Mouse (Mus musculus): Measurements from ENCODE around the gene Arid5a. TPM values are rescaled to one million over a fixed set of nuclear protein-coding genes. Genes with fewer than 3 reads are reported as not detected.

Gene Arid5a
- polyA plus RNA-seq, 1 experiment, result 4.5 TPM

DNA sequence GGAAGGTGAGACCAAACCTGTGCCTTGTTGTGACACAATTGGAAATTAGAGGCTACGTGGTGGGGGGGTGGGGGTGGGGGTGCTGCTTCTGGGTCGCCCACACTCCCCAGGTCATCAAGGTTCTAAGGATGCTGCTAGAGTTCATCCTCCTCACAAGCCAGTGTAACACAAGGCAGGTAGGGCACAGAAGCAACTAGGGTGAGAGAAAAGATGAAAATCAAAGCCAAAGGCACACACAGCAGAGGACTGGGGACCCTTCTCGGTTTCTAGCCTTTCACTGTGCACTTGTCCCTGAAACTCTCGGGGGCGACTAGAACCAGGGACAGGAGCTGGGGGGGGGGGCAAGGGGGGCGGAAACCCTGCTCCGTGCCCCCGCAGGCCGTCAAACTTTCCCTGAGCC is 4.6 kb upstream of the Arid5a start:
- peak overlapping the region; percentile 16; the same call in 1 of the 2 replicates for H3K4me3 ChIP-seq (ENCODE audit: insufficient read depth, low read depth, low read length)
- DNase-seq, result no peak
- H3K4me1 ChIP-seq (ENCODE audit: control insufficient read depth, insufficient read depth, low read length), result no peaks in the 10 kb centered on the region
- H3K27ac ChIP-seq (ENCODE audit: insufficient read depth, low read depth, low read length), result no peak overlapping the region
- WGBS, result 14% methylated on average over 9 of the region's 9 CpGs
- no peak for TF ChIP-seq CTCF (conservative IDR thresholded peaks at IDR 0.05; ENCODE audit: insufficient read depth, insufficient read length, low read depth, low read length)
- no peak for TF ChIP-seq POLR2A (IDR thresholded peaks at IDR 0.05; ENCODE audit: low read depth, low read length)
- H3K27me3 ChIP-seq (replicated peaks; ENCODE audit: control insufficient read depth, insufficient read depth, low read length), result no peaks in the 10 kb centered on the region
- no peaks in the 10 kb centered on the region for H3K36me3 ChIP-seq (ENCODE audit: control insufficient read depth, insufficient read depth, low read length)

- 9% methylated on average over 30 of the region's 30 CpGs for WGBS
- Histone ChIP-seq H3K36me3 (ENCODE audit: control insufficient read depth, insufficient read depth, low read length) (no peaks in the 10 kb centered on the region), H3K4me1 (ENCODE audit: control insufficient read depth, insufficient read depth, low read length) (peaks cover 4% of the 10 kb centered on the region), H3K27me3 (replicated peaks; ENCODE audit: control insufficient read depth, insufficient read depth, low read length) (no peaks in the 10 kb centered on the region), H3K27ac (ENCODE audit: insufficient read depth, low read depth, low read length) (no peak overlapping the region), H3K4me3 (ENCODE audit: insufficient read depth, low read depth, low read length) (peak overlapping the region; percentile 16)
- peak; percentile 70 for DNase-seq
- TF ChIP-seq POLR2A (IDR thresholded peaks at IDR 0.05; ENCODE audit: low read depth, low read length) (no peak), CTCF (conservative IDR thresholded peaks at IDR 0.05; ENCODE audit: insufficient read depth, insufficient read length, low read depth, low read length) (no peak)
These were observed 3.9 kb upstream of the Arid5a start for GRCm38 (mm10) chr1:36303381-36304320.

GRCm38 (mm10) chr1:36304764-36305163 is 2.8 kb upstream of the Arid5a start:
- Histone ChIP-seq H3K4me1 (ENCODE audit: control insufficient read depth, insufficient read depth, low read length) (peaks cover 4% of the 10 kb centered on the region), H3K27me3 (replicated peaks; ENCODE audit: control insufficient read depth, insufficient read depth, low read length) (no peaks in the 10 kb centered on the region), H3K36me3 (ENCODE audit: control insufficient read depth, insufficient read depth, low read length) (no peaks in the 10 kb centered on the region), H3K27ac (ENCODE audit: insufficient read depth, low read depth, low read length) (no peak overlapping the region), H3K4me3 (ENCODE audit: insufficient read depth, low read depth, low read length) (no peak overlapping the region)
- 57% methylated on average over 7 of the region's 7 CpGs for WGBS
- no peak for DNase-seq
- no peak for TF ChIP-seq CTCF (conservative IDR thresholded peaks at IDR 0.05; ENCODE audit: insufficient read depth, insufficient read length, low read depth, low read length)
- TF ChIP-seq POLR2A (IDR thresholded peaks at IDR 0.05; ENCODE audit: low read depth, low read length), result no peak

GRCm38 (mm10) chr1:36306120-36306519 is 1.4 kb upstream of the Arid5a start:
- H3K4me1 ChIP-seq (ENCODE audit: control insufficient read depth, insufficient read depth, low read length), result peaks cover 4% of the 10 kb centered on the region
- no peak for DNase-seq
- H3K27me3 ChIP-seq (replicated peaks; ENCODE audit: control insufficient read depth, insufficient read depth, low read length), result no peaks in the 10 kb centered on the region
- H3K27ac ChIP-seq (ENCODE audit: insufficient read depth, low read depth, low read length), result no peak overlapping the region
- no peaks in the 10 kb centered on the region for H3K36me3 ChIP-seq (ENCODE audit: control insufficient read depth, insufficient read depth, low read length)
- WGBS, result 76% methylated on average over 6 of the region's 6 CpGs
- no peak for TF ChIP-seq POLR2A (IDR thresholded peaks at IDR 0.05; ENCODE audit: low read depth, low read length)
- no peak overlapping the region for H3K4me3 ChIP-seq (ENCODE audit: insufficient read depth, low read depth, low read length)

GRCm38 (mm10) chr1:36307121-36307494 is 425 bp upstream of the Arid5a start:
- WGBS, result 71% methylated on average over 7 of the region's 7 CpGs
- no peak overlapping the region for H3K27ac ChIP-seq (ENCODE audit: insufficient read depth, low read depth, low read length)

DNA sequence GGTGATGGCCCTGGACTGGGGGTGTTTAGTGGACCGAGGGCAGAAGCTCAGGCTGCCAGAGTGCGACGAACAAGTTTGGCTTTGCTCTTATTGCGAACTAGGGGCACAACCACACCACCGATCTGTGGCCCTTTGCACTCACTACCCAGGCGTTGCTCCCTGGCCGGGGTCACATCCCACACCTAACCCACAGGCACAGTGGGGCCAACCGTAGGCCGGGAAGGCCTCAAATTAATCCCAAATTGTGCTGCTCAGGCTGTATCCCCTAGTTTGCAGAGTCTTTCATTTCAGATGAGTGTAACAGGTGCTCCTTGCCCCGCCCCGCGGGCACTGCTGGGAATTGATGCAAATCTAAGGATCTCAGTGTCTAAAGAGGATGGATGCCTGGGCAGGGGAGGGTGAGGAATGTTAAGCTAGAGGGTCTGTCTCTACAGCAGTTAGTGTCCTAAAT is 943 bp downstream of the Arid5a start:
- Histone ChIP-seq H3K4me3 (ENCODE audit: insufficient read depth, low read depth, low read length) (peak overlapping the region; percentile 77), H3K36me3 (ENCODE audit: control insufficient read depth, insufficient read depth, low read length) (no peaks in the 10 kb centered on the region), H3K4me1 (ENCODE audit: control insufficient read depth, insufficient read depth, low read length) (peaks cover 4% of the 10 kb centered on the region), H3K27me3 (replicated peaks; ENCODE audit: control insufficient read depth, insufficient read depth, low read length) (no peaks in the 10 kb centered on the region), H3K27ac (ENCODE audit: insufficient read depth, low read depth, low read length) (no peak overlapping the region)
- DNase-seq, result no peak
- 25% methylated on average over 12 of the region's 12 CpGs for WGBS
- no peak for TF ChIP-seq CTCF (conservative IDR thresholded peaks at IDR 0.05; ENCODE audit: insufficient read depth, insufficient read length, low read depth, low read length)
- no peak for TF ChIP-seq POLR2A (IDR thresholded peaks at IDR 0.05; ENCODE audit: low read depth, low read length)

More at GRCm38 (mm10) chr1:36307121-36307494, 425 bp upstream of the Arid5a start:
- DNase-seq, result no peak
- TF ChIP-seq POLR2A (IDR thresholded peaks at IDR 0.05; ENCODE audit: low read depth, low read length) (no peak), CTCF (conservative IDR thresholded peaks at IDR 0.05; ENCODE audit: insufficient read depth, insufficient read length, low read depth, low read length) (no peak)
- Histone ChIP-seq H3K4me1 (ENCODE audit: control insufficient read depth, insufficient read depth, low read length) (peaks cover 4% of the 10 kb centered on the region), H3K36me3 (ENCODE audit: control insufficient read depth, insufficient read depth, low read length) (no peaks in the 10 kb centered on the region), H3K27me3 (replicated peaks; ENCODE audit: control insufficient read depth, insufficient read depth, low read length) (no peaks in the 10 kb centered on the region), H3K4me3 (ENCODE audit: insufficient read depth, low read depth, low read length) (no peak overlapping the region)

DNA sequence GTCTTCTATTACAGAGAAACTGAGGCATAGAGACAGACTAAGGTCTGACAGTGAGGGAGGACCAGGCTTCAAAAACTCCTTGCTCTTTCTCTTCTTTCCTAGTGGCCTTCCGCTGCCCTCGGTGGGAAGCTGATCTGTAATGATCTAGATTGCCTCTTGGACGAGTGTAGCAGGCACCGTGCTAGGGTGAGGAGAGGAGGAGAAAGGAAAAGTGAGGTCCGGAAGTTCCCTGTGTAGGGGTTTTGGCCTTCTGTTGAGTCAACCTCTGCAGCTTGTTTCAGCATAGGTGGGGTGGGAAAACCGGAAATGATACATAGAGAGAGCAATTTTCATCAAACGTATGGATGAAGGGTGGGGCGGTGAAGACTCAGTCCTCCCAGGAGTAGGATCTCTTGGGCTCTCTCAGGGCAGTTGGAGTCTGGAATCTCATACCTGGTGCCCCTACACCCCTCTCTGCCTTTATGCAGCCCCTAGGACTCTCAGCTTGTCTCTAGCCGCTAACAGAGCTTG is 1.5 kb downstream of the Arid5a start:
- 68% methylated on average over 9 of the region's 9 CpGs for WGBS
- no peak for TF ChIP-seq CTCF (conservative IDR thresholded peaks at IDR 0.05; ENCODE audit: insufficient read depth, insufficient read length, low read depth, low read length)
- no peak for TF ChIP-seq POLR2A (IDR thresholded peaks at IDR 0.05; ENCODE audit: low read depth, low read length)
- no peak overlapping the region for H3K4me3 ChIP-seq (ENCODE audit: insufficient read depth, low read depth, low read length)
- peaks cover 4% of the 10 kb centered on the region for H3K4me1 ChIP-seq (ENCODE audit: control insufficient read depth, insufficient read depth, low read length)
- H3K27ac ChIP-seq (ENCODE audit: insufficient read depth, low read depth, low read length), result no peak overlapping the region
- no peaks in the 10 kb centered on the region for H3K27me3 ChIP-seq (replicated peaks; ENCODE audit: control insufficient read depth, insufficient read depth, low read length)
- DNase-seq, result no peak
- no peaks in the 10 kb centered on the region for H3K36me3 ChIP-seq (ENCODE audit: control insufficient read depth, insufficient read depth, low read length)

All from kidney, adult 2 months (tissue).